Mouse (Mus musculus) frontal cortex, adult (tissue): ENCODE measurements at regions not wholly inside any gene's neighbourhood (a gene's known extent, or its start where the extent isn't known, plus 50 kb on each side); places are given as distances from the start of the nearest gene placed in this dataset.

Source experiments
- ATAC-seq: cut with Nextera tagmentation; 2 replicates; pipeline ENCODE4 v1.9.2; 2017; ENCODE audit warnings: mild to moderate bottlenecking, moderate library complexity, mixed read lengths; ENCODE audit not compliant: low TSS enrichment

DNA sequence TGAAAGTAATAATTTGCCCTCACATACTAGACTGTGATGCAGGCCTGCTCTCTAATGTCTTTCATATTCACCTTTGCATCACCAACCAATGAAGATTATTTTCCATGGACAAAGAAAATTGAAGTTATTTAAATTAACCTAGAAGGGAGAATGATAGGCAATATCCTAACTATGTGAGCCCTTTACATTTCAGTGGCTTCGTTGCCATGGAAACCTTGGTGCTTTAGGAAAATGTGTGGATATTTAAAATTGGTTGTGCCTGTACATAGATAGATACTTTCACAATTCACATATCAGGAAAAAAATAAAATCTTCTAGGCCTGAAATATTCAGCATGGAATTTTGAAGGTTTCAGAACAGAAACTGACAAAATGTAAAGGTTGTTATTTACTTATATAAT lies 1080.6 kb upstream of the Gm8797 start:
- ATAC-seq, result 0 out of 2 replicates have a peak, but pooled peaks have one; percentile 59

DNA sequence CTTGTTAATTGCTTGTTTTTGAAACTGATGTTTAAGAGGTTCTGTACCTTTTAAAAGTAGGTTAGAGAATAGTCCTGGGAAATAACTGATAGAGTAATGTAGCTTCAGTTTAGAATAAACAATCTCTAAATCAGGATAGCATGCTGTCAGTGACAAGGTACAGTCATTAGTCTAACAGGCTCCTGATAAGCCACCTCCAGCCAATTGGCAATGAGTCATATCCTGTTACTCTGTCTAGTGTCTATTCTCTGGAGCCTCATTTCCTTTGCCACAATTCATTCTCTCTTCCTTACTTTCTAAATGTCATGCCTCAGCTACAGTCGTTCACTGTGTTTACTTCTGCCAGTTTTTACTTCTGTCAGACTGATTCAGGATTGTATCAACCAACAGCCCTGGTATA lies 1061.1 kb upstream of the Gm8797 start:
- no peak for ATAC-seq
